Mouse (Mus musculus): ENCODE data around the gene Hmmr.

DNA sequence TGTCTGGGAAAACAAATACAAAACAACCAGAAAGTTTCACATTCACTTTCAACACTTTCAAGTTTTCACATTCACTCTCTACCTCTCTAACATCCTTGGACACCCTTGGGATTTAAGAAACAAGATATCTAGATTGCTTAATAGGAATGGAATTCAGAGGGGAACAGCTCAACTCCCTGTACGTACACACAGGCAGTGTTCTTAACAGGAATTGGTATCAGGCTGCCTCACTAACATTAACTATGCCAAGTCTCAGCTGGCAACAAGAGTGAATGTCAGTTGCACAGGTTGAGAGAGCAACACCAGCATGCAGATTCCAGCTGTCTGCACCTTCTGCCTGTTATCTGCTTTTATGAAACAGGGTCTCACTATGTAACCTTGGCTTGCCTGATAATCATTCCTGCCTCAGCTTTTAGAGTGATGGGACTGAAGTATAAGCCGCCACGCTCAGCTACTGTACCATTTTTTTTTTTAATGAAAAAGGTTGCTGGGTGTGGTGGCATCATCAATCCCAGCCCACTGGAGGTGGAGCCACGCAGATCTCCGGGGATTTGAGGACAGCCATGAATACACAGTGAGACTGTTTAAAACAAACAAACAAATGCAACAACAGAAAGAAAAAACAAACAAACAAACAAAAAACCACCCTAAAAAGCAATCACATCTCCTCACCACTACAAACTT, 42.6 kb downstream of the Hmmr start:
- TF ChIP-seq CTCF (conservative IDR thresholded peaks at IDR 0.05; ENCODE audit: insufficient read depth, insufficient read length, low read depth, low read length) (no peak), POLR2A (IDR thresholded peaks at IDR 0.05; ENCODE audit: low read depth, low read length) (no peak)

Measured in kidney, adult 2 months (tissue).